Mouse (Mus musculus) heart, adult 18-20 months (tissue): ENCODE results near the gene Igll1. TPM values are rescaled to one million over a fixed set of nuclear protein-coding genes. Genes with fewer than 3 reads are reported as not detected.
A peak's percentile ranks its signal among the peaks of the same experiment; 100 is the strongest.

Source experiments
- DNase-seq, 2 experiments: peaks; one replicate each; pipeline ENCODE4 v3.0.0; 2021 to 2022; ENCODE audit warnings: mixed read lengths in 1 of 2
- total RNA-seq, 2 experiments: library from RNA; stranded (reverse); gene quantifications; 2 replicates each; pipeline ENCODE4 v1.2.3; 2021

Gene Igll1
- total RNA-seq, 2 experiments from 2014 or later, result not detected

DNA sequence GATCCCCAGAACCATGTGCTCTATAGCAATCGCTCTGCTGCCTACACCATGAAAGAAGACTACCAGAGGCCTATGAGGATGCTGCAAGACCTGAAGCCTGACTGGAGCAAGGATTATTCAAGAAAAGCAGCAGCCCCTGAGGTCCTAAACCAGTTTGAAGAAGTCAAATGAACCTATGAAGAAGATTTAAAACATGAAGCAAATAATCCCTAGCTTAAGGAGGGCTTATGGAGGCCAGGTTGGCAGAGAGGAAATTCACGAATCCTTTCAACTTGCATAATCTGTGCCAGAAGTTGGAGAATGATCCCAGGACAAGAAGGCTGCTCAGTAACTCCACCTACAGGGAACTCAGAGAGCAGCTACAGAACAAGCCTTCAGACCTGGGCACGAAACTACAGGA is 11.4 kb downstream of the Igll1 start:
- DNase-seq, result no peak

DNA sequence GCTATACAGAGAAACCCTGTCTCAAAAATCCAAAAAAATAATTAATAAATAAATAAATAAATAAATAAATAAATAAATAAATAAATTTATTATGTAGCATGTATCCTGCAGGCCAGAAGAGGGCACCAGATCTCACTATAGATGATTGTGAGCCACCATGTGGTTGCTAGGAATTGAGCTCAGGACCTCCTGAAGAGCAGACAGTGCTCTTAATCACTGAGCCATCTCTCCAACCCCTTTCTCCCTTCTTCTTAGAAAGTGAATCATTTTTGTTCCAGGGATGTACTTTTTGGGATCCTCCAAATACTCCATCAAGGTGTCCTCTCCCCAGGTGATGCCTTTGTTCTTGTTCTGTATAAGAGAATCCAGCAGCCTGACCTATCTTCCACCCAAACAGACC is 14.6 kb downstream of the Igll1 start:
- DNase-seq, result no peak

DNA sequence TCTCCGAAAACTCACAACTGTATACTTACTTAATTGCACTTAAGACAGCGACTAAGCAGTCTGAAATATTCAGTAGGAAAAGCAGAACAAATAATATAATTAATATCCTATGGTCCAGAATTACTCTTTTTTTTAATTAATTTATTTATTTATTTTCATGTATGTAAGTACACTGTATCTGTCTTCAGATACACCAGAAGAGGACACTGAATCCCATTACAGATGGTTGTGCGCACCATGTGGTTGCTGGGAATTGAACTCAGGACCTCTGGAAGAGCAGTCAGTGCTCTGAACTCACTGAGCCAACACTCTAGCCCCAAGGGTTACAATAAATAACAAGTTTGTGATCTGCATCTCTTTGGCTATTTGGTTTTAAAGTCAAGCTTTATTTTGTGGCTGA is 34.1 kb downstream of the Igll1 start:
- DNase-seq, result no peak

DNA sequence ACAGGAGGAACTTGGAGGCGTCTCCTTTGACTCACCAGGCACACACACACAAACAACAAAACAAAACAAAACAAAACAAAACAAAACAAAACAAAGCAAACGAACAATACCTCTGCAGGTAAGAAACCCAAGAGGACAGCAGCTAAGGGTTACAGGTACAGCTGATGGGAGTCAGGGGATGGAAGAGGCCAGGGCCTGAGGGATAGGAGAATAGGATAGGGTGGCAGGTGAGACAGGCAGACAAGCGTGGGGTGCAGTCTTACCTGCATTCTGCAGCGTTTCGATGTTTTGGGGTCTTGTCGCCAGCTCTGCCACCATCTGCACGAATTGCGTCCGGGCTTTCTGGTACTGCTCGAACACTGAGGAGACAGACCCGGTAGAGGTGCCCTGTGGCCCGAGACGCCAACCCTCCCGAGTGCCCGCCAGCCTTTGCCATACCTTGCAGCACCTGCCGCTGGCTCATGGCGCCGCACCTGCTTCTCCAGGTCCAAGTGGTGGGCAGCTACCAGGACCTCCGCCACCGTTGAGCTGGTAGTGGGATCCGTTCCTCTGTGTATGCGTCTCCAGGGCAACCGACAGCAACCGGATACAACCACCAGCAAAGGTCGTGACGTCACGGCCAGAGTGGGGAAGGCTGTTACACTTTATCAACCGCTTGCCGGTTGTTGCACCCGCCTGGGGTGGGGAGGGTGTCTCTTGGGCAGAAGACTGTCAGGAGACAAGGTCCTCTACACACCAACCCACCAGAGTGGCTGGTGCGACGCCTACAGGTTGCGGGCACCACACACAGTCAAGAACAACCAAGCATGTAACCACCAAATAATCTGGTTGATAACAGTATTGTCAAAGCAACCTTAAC is 34.8 kb downstream of the Igll1 start, which contains the start of gene Spag6l:
Spag6l (minus strand) TSS at position 700 of the 859 bp plus-strand sequence.
- peak; percentile 4 to 14 for DNase-seq

DNA sequence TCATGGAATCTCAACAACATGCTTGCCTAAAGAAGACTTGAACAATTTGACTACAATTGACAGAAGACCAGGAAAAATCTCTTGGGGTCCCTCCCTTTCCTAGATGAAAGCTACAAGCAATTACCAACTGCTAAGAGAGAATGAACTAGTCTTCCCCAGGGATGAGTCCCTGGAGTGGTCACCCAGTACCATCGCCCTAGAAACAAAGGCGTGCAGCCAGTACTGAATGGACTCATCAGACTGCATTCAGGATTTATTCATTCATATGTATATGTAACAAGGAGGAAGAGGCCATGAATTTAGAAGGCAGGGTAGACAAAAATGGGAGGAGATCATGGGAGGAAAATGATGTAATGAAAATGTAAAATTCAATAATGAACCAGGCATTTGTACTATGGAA is 37.6 kb downstream of the Igll1 start:
- no peak for DNase-seq

DNA sequence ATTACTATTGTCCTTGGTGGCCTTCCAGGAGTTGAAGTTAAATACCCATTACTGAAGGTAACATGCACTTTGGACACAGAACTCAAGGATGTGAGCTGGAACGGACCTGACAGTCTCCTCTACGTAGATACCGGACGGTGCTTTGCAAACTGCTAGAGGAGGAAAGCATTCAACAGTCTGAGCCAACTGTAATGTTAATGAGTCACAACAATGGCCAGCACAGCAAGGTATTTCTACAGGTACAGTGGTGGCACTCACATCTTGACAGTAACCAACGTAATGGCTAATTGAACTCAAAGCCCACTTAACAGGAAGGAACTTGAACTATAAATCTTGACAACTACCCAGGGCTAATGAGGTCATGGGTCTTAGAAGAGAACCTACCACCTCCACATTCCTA is 38.3 kb downstream of the Igll1 start:
- no peak for DNase-seq

Other genes starting within 250 kb of the Igll1 start
- not detected for gene Olfr19, start 187.6 kb downstream of the Igll1 start, total RNA-seq
- under 1 TPM in 1 of 2 experiments, not detected in 1; 0.54 TPM for gene Spag6l, start 34.5 kb downstream of the Igll1 start, total RNA-seq
- gene Top3b, start 6.8 kb upstream of the Igll1 start, total RNA-seq, result 10 to 100 TPM; 23.1 to 28.6 TPM
- under 1 TPM in 1 of 2 experiments, not detected in 1; 0.39 TPM for gene Vpreb1, start 6.9 kb upstream of the Igll1 start, total RNA-seq
- gene Ppm1f, start 32.5 kb upstream of the Igll1 start, total RNA-seq, result 10 to 100 TPM; 26.3 to 28.6 TPM
- 100 to 1,000 TPM in 1 of 2 experiments, 10 to 100 TPM in 1; 94.8 to 112 TPM for gene Mapk1, start 119.4 kb upstream of the Igll1 start, total RNA-seq
- 1 to 10 TPM; 1.0 to 1.6 TPM for gene Ypel1, start 205.7 kb upstream of the Igll1 start, total RNA-seq
- 10 to 100 TPM; 32.4 to 39.4 TPM for gene Ppil2, start 247.3 kb upstream of the Igll1 start, total RNA-seq